ENCODE assay signal across 28 mouse cellular contexts in the genomic region with DNA sequence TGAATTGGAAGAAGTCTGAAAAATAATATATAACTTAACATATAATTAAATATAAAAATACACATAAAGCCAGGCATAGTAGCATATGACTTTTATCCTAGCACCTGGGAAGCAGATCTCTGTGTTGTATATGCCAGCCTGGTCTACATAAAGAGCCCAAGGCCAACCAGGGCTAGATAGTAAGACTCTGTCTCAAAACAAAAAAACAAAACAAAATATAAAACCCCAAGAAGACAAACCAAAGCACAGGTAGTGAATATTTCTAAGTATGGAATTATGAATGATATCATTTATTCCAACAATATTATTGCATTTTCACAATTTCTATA. TPM values are rescaled to one million over a fixed set of nuclear protein-coding genes. Genes with fewer than 3 reads are reported as not detected.
DNase-seq lines count a peak whose midpoint lies in the region; ATAC-seq and TF ChIP-seq lines count a peak whose summit lies in the region.
"Had no signal": no experiment of that assay in that cellular context is flagged by ENCODE, and none has a peak within 500 bp of the region (broad histone marks: within the 10 kb centered on the region; RNA-seq: fewer than 3 reads in every experiment).

No protein-coding gene starts in this region.

- no peak for TF ChIP-seq CTCF in midbrain, postnatal 0 days (IDR thresholded peaks at IDR 0.05)

- H3K9ac ChIP-seq in forebrain, embryonic 14.5 days (ENCODE audit: low read length), result no peak overlapping the region
- H3K9ac ChIP-seq in hindbrain, embryonic 13.5 days, result no peak overlapping the region
- H3K9ac ChIP-seq in hindbrain, embryonic 14.5 days, result no peak overlapping the region
- H3K9ac ChIP-seq in midbrain, postnatal 0 days (replicated peaks; ENCODE audit: low read length, poor library complexity, severe bottlenecking), result no peak overlapping the region
- H3K9ac ChIP-seq in midbrain, embryonic 11.5 days (ENCODE audit: low read length), result no peak overlapping the region
- H3K9ac ChIP-seq: limb, embryonic 15.5 days; liver, embryonic 13.5 days had no signal

- H3K4me3 ChIP-seq in forebrain, embryonic 14.5 days (ENCODE audit: low read depth, low read length), result no peak overlapping the region
- H3K4me3 ChIP-seq in forebrain, embryonic 10.5 days, result no peak overlapping the region
- no peak overlapping the region for H3K4me3 ChIP-seq in hindbrain, embryonic 13.5 days
- no peak overlapping the region for H3K4me3 ChIP-seq in hindbrain, embryonic 14.5 days (replicated peaks; ENCODE audit: low read length)
- no peak overlapping the region for H3K4me3 ChIP-seq in midbrain, postnatal 0 days (ENCODE audit: low read depth, low read length)
- H3K4me3 ChIP-seq in midbrain, embryonic 11.5 days (ENCODE audit: low read depth, low read length), result no peak overlapping the region
- H3K4me3 ChIP-seq: limb, embryonic 15.5 days; liver, embryonic 13.5 days had no signal

- ATAC-seq in forebrain, embryonic 14.5 days, result peak; percentile 44; the same call in 1 of the 2 replicates
- ATAC-seq in hindbrain, embryonic 13.5 days (ENCODE audit: low FRiP score), result 0 out of 2 replicates have a peak, but pooled peaks have one; percentile 63
- ATAC-seq in hindbrain, embryonic 14.5 days (ENCODE audit: low FRiP score), result no peak
- peak; percentile 44; the same call in 1 of the 2 replicates for ATAC-seq in midbrain, postnatal 0 days (ENCODE audit: low FRiP score)
- no peak for ATAC-seq in midbrain, embryonic 11.5 days (ENCODE audit: low FRiP score)
- ATAC-seq: intestine, embryonic 16.5 days; Patski had no signal

- H3K9me3 ChIP-seq in forebrain, embryonic 14.5 days (replicated peaks; ENCODE audit: control insufficient read depth, low read length), result no peaks in the 10 kb centered on the region
- H3K9me3 ChIP-seq in forebrain, embryonic 10.5 days, result no peaks in the 10 kb centered on the region
- H3K9me3 ChIP-seq in hindbrain, embryonic 13.5 days, result no peaks in the 10 kb centered on the region
- no peaks in the 10 kb centered on the region for H3K9me3 ChIP-seq in hindbrain, embryonic 14.5 days (ENCODE audit: control insufficient read depth, low read length)
- H3K9me3 ChIP-seq in midbrain, postnatal 0 days (ENCODE audit: low read length), result no peaks in the 10 kb centered on the region
- no peaks in the 10 kb centered on the region for H3K9me3 ChIP-seq in midbrain, embryonic 11.5 days (ENCODE audit: control insufficient read depth, low read length)
- H3K9me3 ChIP-seq: limb, embryonic 15.5 days; liver, embryonic 13.5 days had no signal

- H3K36me3 ChIP-seq in forebrain, embryonic 14.5 days (ENCODE audit: control insufficient read depth, insufficient read depth, low read length), result peaks cover 24% of the 10 kb centered on the region
- H3K36me3 ChIP-seq in forebrain, embryonic 10.5 days (replicated peaks), result peaks cover 70% of the 10 kb centered on the region
- peaks cover 12% of the 10 kb centered on the region for H3K36me3 ChIP-seq in hindbrain, embryonic 13.5 days
- peaks cover 48% of the 10 kb centered on the region for H3K36me3 ChIP-seq in hindbrain, embryonic 14.5 days (replicated peaks; ENCODE audit: control insufficient read depth, insufficient read depth)
- 0 out of 2 replicates have a peak, but pooled peaks cover 4% of the 10 kb centered on the region for H3K36me3 ChIP-seq in midbrain, postnatal 0 days (ENCODE audit: insufficient read depth, low read length)
- H3K36me3 ChIP-seq in midbrain, embryonic 11.5 days (ENCODE audit: control insufficient read depth, insufficient read depth, low read length), result peaks cover 3% of the 10 kb centered on the region; the same call in 1 of the 2 replicates

- no peaks in the 10 kb centered on the region for H3K27me3 ChIP-seq in forebrain, embryonic 14.5 days (replicated peaks; ENCODE audit: control insufficient read depth, insufficient read depth, low read length)
- no peaks in the 10 kb centered on the region for H3K27me3 ChIP-seq in forebrain, embryonic 10.5 days (ENCODE audit: poor library complexity, severe bottlenecking)
- H3K27me3 ChIP-seq in hindbrain, embryonic 13.5 days, result no peaks in the 10 kb centered on the region
- no peaks in the 10 kb centered on the region for H3K27me3 ChIP-seq in hindbrain, embryonic 14.5 days (ENCODE audit: control insufficient read depth, insufficient read depth, low read length)
- no peaks in the 10 kb centered on the region for H3K27me3 ChIP-seq in midbrain, postnatal 0 days (ENCODE audit: insufficient read depth, low read length)
- no peaks in the 10 kb centered on the region for H3K27me3 ChIP-seq in midbrain, embryonic 11.5 days (ENCODE audit: control insufficient read depth, insufficient read depth, low read length)
- H3K27me3 ChIP-seq: limb, embryonic 15.5 days; liver, embryonic 13.5 days; Patski had no signal

- no peak overlapping the region for H3K27ac ChIP-seq in forebrain, embryonic 14.5 days (ENCODE audit: low read depth, low read length)
- H3K27ac ChIP-seq in forebrain, embryonic 10.5 days, result no peak overlapping the region
- H3K27ac ChIP-seq in hindbrain, embryonic 13.5 days, result no peak overlapping the region
- no peak overlapping the region for H3K27ac ChIP-seq in hindbrain, embryonic 14.5 days
- H3K27ac ChIP-seq in midbrain, postnatal 0 days (ENCODE audit: low read depth, low read length), result no peak overlapping the region
- no peak overlapping the region for H3K27ac ChIP-seq in midbrain, embryonic 11.5 days (ENCODE audit: low read depth, low read length)
- H3K27ac ChIP-seq: kidney, postnatal 0 days; limb, embryonic 15.5 days; liver, embryonic 13.5 days; macrophage; stomach, postnatal 0 days had no signal

- H3K4me2 ChIP-seq in forebrain, embryonic 14.5 days (ENCODE audit: low read length), result no peak overlapping the region
- no peak overlapping the region for H3K4me2 ChIP-seq in hindbrain, embryonic 13.5 days
- no peak overlapping the region for H3K4me2 ChIP-seq in hindbrain, embryonic 14.5 days (replicated peaks)
- H3K4me2 ChIP-seq in midbrain, postnatal 0 days (ENCODE audit: low read depth, low read length, poor library complexity, severe bottlenecking), result no peak overlapping the region
- no peak overlapping the region for H3K4me2 ChIP-seq in midbrain, embryonic 11.5 days
- H3K4me2 ChIP-seq: limb, embryonic 15.5 days; liver, embryonic 13.5 days had no signal

- DNase-seq in forebrain, embryonic 14.5 days (ENCODE audit: low spot score), result no peak
- no peak for DNase-seq in forebrain, embryonic 10.5 days (ENCODE audit: extremely low spot score, low spot score)
- no peak for DNase-seq in hindbrain, embryonic 14.5 days (ENCODE audit: low spot score)
- no peak for DNase-seq in midbrain, postnatal 0 days (ENCODE audit: low spot score)
- no peak for DNase-seq in midbrain, embryonic 11.5 days (ENCODE audit: low spot score, missing footprints)
- no peak for DNase-seq in testis, postnatal 10 days (ENCODE audit: low spot score)
- DNase-seq: adrenal gland, postnatal 10 days; cerebellum, adult 8-10 months; cerebellum, postnatal 25 days; heart, postnatal 14 days; kidney, adult 8-10 months; kidney, postnatal 4 days; liver, embryonic 13.5 days; lung, adult 18-20 months; lung, postnatal 10 days; right cerebral cortex, postnatal 4 days; thymus, adult 2 months; thymus, postnatal 4 days had no signal

- H3K4me1 ChIP-seq in forebrain, embryonic 14.5 days (ENCODE audit: control insufficient read depth, insufficient read depth, low read length), result no peaks in the 10 kb centered on the region
- H3K4me1 ChIP-seq in forebrain, embryonic 10.5 days, result no peaks in the 10 kb centered on the region
- H3K4me1 ChIP-seq in hindbrain, embryonic 13.5 days (replicated peaks), result no peaks in the 10 kb centered on the region
- H3K4me1 ChIP-seq in hindbrain, embryonic 14.5 days (replicated peaks; ENCODE audit: control insufficient read depth, insufficient read depth, low read length), result no peaks in the 10 kb centered on the region
- no peaks in the 10 kb centered on the region for H3K4me1 ChIP-seq in midbrain, postnatal 0 days (ENCODE audit: insufficient read depth, low read length)
- no peaks in the 10 kb centered on the region for H3K4me1 ChIP-seq in midbrain, embryonic 11.5 days (ENCODE audit: control insufficient read depth, insufficient read depth, low read length)
- H3K4me1 ChIP-seq: limb, embryonic 15.5 days; liver, embryonic 13.5 days had no signal

RNA-seq across cellular contexts. Expression of gene Coch, which starts 30.2 kb away (rescaled TPM):
- polyA plus RNA-seq in forebrain, embryonic 14.5 days (2014; fragmentation: Nextera tagmentation; extraction: Ambion mirVana), result 6.2 and 8.2 TPM in 2 replicates
- 1.9 and 3.4 TPM in 2 replicates for polyA plus RNA-seq in forebrain, embryonic 10.5 days (2016; fragmentation: Nextera tagmentation; extraction: Ambion mirVana)
- polyA plus RNA-seq in hindbrain, embryonic 13.5 days (2015; fragmentation: Nextera tagmentation; extraction: Ambion mirVana), result 14.1 and 15.8 TPM in 2 replicates
- 19.1 and 25.3 TPM in 2 replicates for polyA plus RNA-seq in hindbrain, embryonic 14.5 days (2014; fragmentation: Nextera tagmentation; extraction: Ambion mirVana)
- total RNA-seq in midbrain, postnatal 0 days (2014; rRNA removed), result 24.9 and 31.6 TPM in 2 replicates
- 20.3 and 22.2 TPM in 2 replicates for polyA plus RNA-seq in midbrain, postnatal 0 days (2015; fragmentation: Nextera tagmentation; extraction: Ambion mirVana)
- polyA plus RNA-seq in midbrain, embryonic 11.5 days (2014; fragmentation: Nextera tagmentation; extraction: Ambion mirVana), result 3.7 and 4.7 TPM in 2 replicates
- total RNA-seq: megakaryocyte-erythroid progenitor cell, adult 5-6 weeks; MEL; monocyte, adult 5-6 weeks had no signal
- polyA plus RNA-seq: macrophage had no signal

Comparison
In these comparisons a context has a peak if more than half of its experiments do, and no peak if none do; other contexts are left out.
1. ATAC-seq: peak in forebrain, embryonic 14.5 days (single experiment), hindbrain, embryonic 13.5 days (single experiment) and midbrain, postnatal 0 days (single experiment); none in hindbrain, embryonic 14.5 days (single experiment) and midbrain, embryonic 11.5 days (single experiment).